Comparison of ENCODE assay signal across 22 mouse cellular contexts in genomic region chr5:23519679-23520078, GRCm38 (mm10).
DNase-seq lines count a peak whose midpoint lies in the region; ATAC-seq and TF ChIP-seq lines count a peak whose summit lies in the region.
"Had no signal": no experiment of that assay in that cellular context is flagged by ENCODE, and none has a peak within 500 bp of the region (broad histone marks: within the 10 kb centered on the region; RNA-seq: fewer than 3 reads in every experiment).

No protein-coding gene starts in this region.

- H3K4me3 ChIP-seq in heart, adult 2 months, result no peak overlapping the region
- H3K4me3 ChIP-seq in bone marrow macrophage, adult 2 months (ENCODE audit: insufficient read depth, low read length), result no peak overlapping the region
- no peak overlapping the region for H3K4me3 ChIP-seq in heart, embryonic 13.5 days
- no peak overlapping the region for H3K4me3 ChIP-seq in heart, postnatal 0 days (ENCODE audit: low read depth, low read length)
- H3K4me3 ChIP-seq: embryonic facial prominence, embryonic 15.5 days; erythroblast, embryonic 14.5 days; forebrain, embryonic 10.5 days; hindbrain, embryonic 13.5 days; kidney, embryonic 15.5 days had no signal

- ATAC-seq in heart, embryonic 13.5 days (ENCODE audit: extremely low read depth, insufficient number of reproducible peaks, low FRiP score, low TSS enrichment), result no peak
- peak; percentile 67 for ATAC-seq in heart, postnatal 0 days (ENCODE audit: insufficient read depth, low read depth)
- ATAC-seq: activated CD4-positive, CD25-positive, alpha-beta regulatory T cell, adult 4 months; forebrain, embryonic 14.5 days; Patski had no signal

- no peaks in the 10 kb centered on the region for H3K27me3 ChIP-seq in heart, adult 2 months (ENCODE audit: control insufficient read depth, insufficient read depth, low read length)
- H3K27me3 ChIP-seq in heart, embryonic 13.5 days (replicated peaks), result no peaks in the 10 kb centered on the region
- H3K27me3 ChIP-seq in heart, postnatal 0 days (ENCODE audit: control insufficient read depth, insufficient read depth, low read length), result no peaks in the 10 kb centered on the region
- H3K27me3 ChIP-seq: CH12.LX; embryonic facial prominence, embryonic 15.5 days; hindbrain, embryonic 13.5 days; kidney, embryonic 15.5 days; Patski had no signal

- H3K36me3 ChIP-seq in heart, adult 2 months (ENCODE audit: control insufficient read depth, insufficient read depth, low read length), result peaks cover 14% of the 10 kb centered on the region
- peaks cover 57% of the 10 kb centered on the region for H3K36me3 ChIP-seq in heart, embryonic 13.5 days
- peaks cover 37% of the 10 kb centered on the region for H3K36me3 ChIP-seq in heart, postnatal 0 days (replicated peaks; ENCODE audit: control insufficient read depth, insufficient read depth, low read length)

- WGBS in heart, adult 2 months, result 65% methylated on average over 3 of the region's 3 CpGs
- 47% methylated on average over 3 of the region's 3 CpGs for WGBS in heart, embryonic 13.5 days
- 52% methylated on average over 3 of the region's 3 CpGs for WGBS in heart, postnatal 0 days

- no peak for TF ChIP-seq POLR2A in heart, adult 2 months (IDR thresholded peaks at IDR 0.05; ENCODE audit: insufficient read depth, low read depth, low read length)
- no peak for TF ChIP-seq POLR2A in bone marrow macrophage, adult 2 months (IDR thresholded peaks at IDR 0.05; ENCODE audit: borderline replicate concordance, low read depth, low read length)

- H3K9ac ChIP-seq in heart, adult 2 months (ENCODE audit: low read depth, low read length), result no peak overlapping the region
- H3K9ac ChIP-seq in heart, embryonic 13.5 days, result no peak overlapping the region
- 0 out of 2 replicates have a peak overlapping the region, but pooled peaks have one; percentile 19 for H3K9ac ChIP-seq in heart, postnatal 0 days (replicated peaks; ENCODE audit: low read depth, low read length)
- H3K9ac ChIP-seq: embryonic facial prominence, embryonic 15.5 days; hindbrain, embryonic 13.5 days; kidney, embryonic 15.5 days had no signal

- no peaks in the 10 kb centered on the region for H3K79me2 ChIP-seq in heart, adult 2 months (replicated peaks; ENCODE audit: control insufficient read depth, insufficient read depth, low read length)

- no peaks in the 10 kb centered on the region for H3K9me3 ChIP-seq in heart, embryonic 13.5 days
- H3K9me3 ChIP-seq in heart, postnatal 0 days (replicated peaks; ENCODE audit: control insufficient read depth, low read length), result no peaks in the 10 kb centered on the region
- H3K9me3 ChIP-seq: embryonic facial prominence, embryonic 15.5 days; forebrain, embryonic 10.5 days; hindbrain, embryonic 13.5 days; kidney, embryonic 15.5 days had no signal

- H3K4me2 ChIP-seq in heart, embryonic 13.5 days, result peak overlapping the region; percentile 41
- peak overlapping the region; percentile 22; the same call in 1 of the 2 replicates for H3K4me2 ChIP-seq in heart, postnatal 0 days (ENCODE audit: low read depth, low read length)
- H3K4me2 ChIP-seq: embryonic facial prominence, embryonic 15.5 days; hindbrain, embryonic 13.5 days; kidney, embryonic 15.5 days had no signal

- no peak for TF ChIP-seq EP300 in heart, adult 2 months (IDR thresholded peaks at IDR 0.05; ENCODE audit: insufficient read depth, low read depth, low read length)
- TF ChIP-seq EP300 in heart, postnatal 0 days (IDR thresholded peaks at IDR 0.05; ENCODE audit: low read depth), result no peak

- DNase-seq in heart, adult 2 months, result no peak
- no peak for DNase-seq in heart, postnatal 25 days (ENCODE audit: low spot score)
- peak; percentile 53 for DNase-seq in heart, postnatal 0 days (ENCODE audit: low spot score)
- DNase-seq in spleen, adult 12 weeks (ENCODE audit: low spot score), result no peak
- DNase-seq: adrenal gland, postnatal 14 days; cerebellum, adult 2 months; cerebellum, postnatal 10 days; embryo, embryonic 11 days; gastrocnemius, postnatal 10 days; kidney, adult 2 months had no signal

- H3K4me1 ChIP-seq in heart, adult 2 months (ENCODE audit: control insufficient read depth, insufficient read depth, low read length), result peaks cover 8% of the 10 kb centered on the region
- H3K4me1 ChIP-seq in bone marrow macrophage, adult 2 months (ENCODE audit: control insufficient read depth, insufficient read depth, low read length), result peaks cover 23% of the 10 kb centered on the region
- H3K4me1 ChIP-seq in heart, embryonic 13.5 days, result peaks cover 68% of the 10 kb centered on the region
- peaks cover 34% of the 10 kb centered on the region for H3K4me1 ChIP-seq in heart, postnatal 0 days (ENCODE audit: control insufficient read depth, insufficient read depth)
- H3K4me1 ChIP-seq: embryonic facial prominence, embryonic 15.5 days had no signal

- no peak for TF ChIP-seq CTCF in heart, adult 2 months (IDR thresholded peaks at IDR 0.05)
- no peak for TF ChIP-seq CTCF in bone marrow macrophage, adult 2 months (IDR thresholded peaks at IDR 0.05; ENCODE audit: low read depth, low read length)
- no peak for TF ChIP-seq CTCF in heart, postnatal 0 days (IDR thresholded peaks at IDR 0.05; ENCODE audit: low read depth)

- intact Hi-C loops in heart, adult 2 months (cut with DNase I), result loop anchor here (5.0 kb wide), 1 partner anchor 98 kb away; no protein-coding TSS in a partner anchor
- intact Hi-C loops in heart, postnatal 25 days (cut with DNase I), result no loop called here

- peak overlapping the region; percentile 70 for H3K27ac ChIP-seq in heart, adult 2 months
- peak overlapping the region; percentile 62; the same call in 1 of the 2 replicates for H3K27ac ChIP-seq in bone marrow macrophage, adult 2 months (ENCODE audit: insufficient read depth, low read depth, low read length)
- H3K27ac ChIP-seq in heart, embryonic 13.5 days (replicated peaks), result peak overlapping the region; percentile 94
- peak overlapping the region; percentile 87 for H3K27ac ChIP-seq in heart, postnatal 0 days (ENCODE audit: low read depth)
- H3K27ac ChIP-seq: embryonic facial prominence, embryonic 15.5 days; forebrain, embryonic 10.5 days; hindbrain, embryonic 13.5 days; hindbrain, postnatal 0 days had no signal
